In genomic region chr12:8879389-8879788, GRCm38 (mm10) we compare ENCODE assay signal across 23 mouse cellular contexts. TPM values are rescaled to one million over a fixed set of nuclear protein-coding genes. Genes with fewer than 3 reads are reported as not detected.
DNase-seq lines count a peak whose midpoint lies in the region; ATAC-seq and TF ChIP-seq lines count a peak whose summit lies in the region.
"Had no signal": no experiment of that assay in that cellular context is flagged by ENCODE, and none has a peak within 500 bp of the region (broad histone marks: within the 10 kb centered on the region; RNA-seq: fewer than 3 reads in every experiment).

No protein-coding gene starts in this region.

- no peaks in the 10 kb centered on the region for H3K27me3 ChIP-seq in liver, adult 2 months (ENCODE audit: control insufficient read depth, insufficient read depth, low read length)
- H3K27me3 ChIP-seq in liver, embryonic 12.5 days (replicated peaks), result peaks cover 11% of the 10 kb centered on the region
- no peaks in the 10 kb centered on the region for H3K27me3 ChIP-seq in lung, postnatal 0 days (replicated peaks; ENCODE audit: insufficient read depth, low read length)
- H3K27me3 ChIP-seq in limb, embryonic 10.5 days (ENCODE audit: low read depth, poor library complexity, severe bottlenecking), result no peaks in the 10 kb centered on the region
- H3K27me3 ChIP-seq: forebrain, embryonic 15.5 days; heart, embryonic 13.5 days; stomach, embryonic 15.5 days had no signal

- H3K4me2 ChIP-seq in liver, embryonic 12.5 days, result no peak overlapping the region
- H3K4me2 ChIP-seq in lung, postnatal 0 days (replicated peaks; ENCODE audit: low read depth, low read length), result no peak overlapping the region
- H3K4me2 ChIP-seq: forebrain, embryonic 15.5 days; heart, embryonic 13.5 days; hindbrain, embryonic 14.5 days; stomach, embryonic 15.5 days had no signal

- peaks cover 32% of the 10 kb centered on the region for H3K4me1 ChIP-seq in liver, adult 2 months (ENCODE audit: control insufficient read depth, insufficient read depth, low read length)
- H3K4me1 ChIP-seq in liver, embryonic 12.5 days, result peaks cover 2% of the 10 kb centered on the region
- H3K4me1 ChIP-seq in lung, postnatal 0 days (ENCODE audit: insufficient read depth, low read depth, low read length), result peaks cover 7% of the 10 kb centered on the region; the same call in 1 of the 2 replicates
- peaks cover 39% of the 10 kb centered on the region for H3K4me1 ChIP-seq in limb, embryonic 10.5 days
- H3K4me1 ChIP-seq: forebrain, embryonic 15.5 days; stomach, embryonic 15.5 days had no signal

- 66% methylated on average over 6 of the region's 6 CpGs for WGBS in liver, adult 2 months
- 50% methylated on average over 6 of the region's 6 CpGs for WGBS in liver, embryonic 12.5 days (ENCODE audit: insufficient replicate concordance)
- WGBS in lung, postnatal 0 days, result 46% methylated on average over 6 of the region's 6 CpGs
- 64% methylated on average over 6 of the region's 6 CpGs for WGBS in limb, embryonic 10.5 days

- no peaks in the 10 kb centered on the region for H3K79me2 ChIP-seq in liver, adult 2 months (ENCODE audit: control insufficient read depth, insufficient read depth, low read length)

- no peak overlapping the region for H3K4me3 ChIP-seq in liver, adult 2 months (ENCODE audit: insufficient read depth, low read depth, low read length)
- no peak overlapping the region for H3K4me3 ChIP-seq in liver, embryonic 12.5 days
- H3K4me3 ChIP-seq in lung, postnatal 0 days (ENCODE audit: low read depth, low read length), result no peak overlapping the region
- no peak overlapping the region for H3K4me3 ChIP-seq in limb, embryonic 10.5 days
- H3K4me3 ChIP-seq: forebrain, embryonic 15.5 days; heart, embryonic 13.5 days; stomach, embryonic 15.5 days had no signal

- H3K36me3 ChIP-seq in liver, adult 2 months (ENCODE audit: control insufficient read depth, insufficient read depth, low read length), result no peaks in the 10 kb centered on the region
- H3K36me3 ChIP-seq in liver, embryonic 12.5 days, result no peaks in the 10 kb centered on the region
- H3K36me3 ChIP-seq in lung, postnatal 0 days (ENCODE audit: insufficient read depth, low read length), result no peaks in the 10 kb centered on the region
- no peaks in the 10 kb centered on the region for H3K36me3 ChIP-seq in limb, embryonic 10.5 days
- H3K36me3 ChIP-seq: forebrain, embryonic 15.5 days; heart, embryonic 13.5 days; stomach, embryonic 15.5 days had no signal

- 0 out of 2 replicates have a peak overlapping the region, but pooled peaks have one; percentile 14 for H3K27ac ChIP-seq in liver, adult 2 months (replicated peaks; ENCODE audit: insufficient read depth, low read depth, low read length)
- no peak overlapping the region for H3K27ac ChIP-seq in liver, embryonic 12.5 days
- no peak overlapping the region for H3K27ac ChIP-seq in lung, postnatal 0 days (ENCODE audit: low read length)
- peak overlapping the region; percentile 59; the same call in 1 of the 2 replicates for H3K27ac ChIP-seq in limb, embryonic 10.5 days
- H3K27ac ChIP-seq: forebrain, embryonic 15.5 days; heart, embryonic 13.5 days; hindbrain, embryonic 14.5 days; macrophage; stomach, embryonic 15.5 days had no signal

- no peak for ATAC-seq in liver, embryonic 12.5 days
- peak; percentile 56 for ATAC-seq in lung, postnatal 0 days
- ATAC-seq: forebrain, embryonic 15.5 days; inflammation-experienced regulatory T-cells, adult 6 months had no signal

- no peak for TF ChIP-seq POLR2A in liver, adult 2 months (IDR thresholded peaks at IDR 0.05; ENCODE audit: extremely low read depth, insufficient read depth, low read length)
- TF ChIP-seq POLR2A in brain, embryonic 14.5 days (IDR thresholded peaks at IDR 0.05; ENCODE audit: borderline replicate concordance, extremely low read depth, insufficient read depth, insufficient read length, poor library complexity, severe bottlenecking), result no peak

- H3K9ac ChIP-seq in liver, adult 2 months (ENCODE audit: low read depth, low read length), result no peak overlapping the region
- H3K9ac ChIP-seq in liver, embryonic 12.5 days, result no peak overlapping the region
- H3K9ac ChIP-seq in lung, postnatal 0 days (replicated peaks; ENCODE audit: low read depth), result no peak overlapping the region
- H3K9ac ChIP-seq: forebrain, embryonic 15.5 days; heart, embryonic 13.5 days; hindbrain, embryonic 14.5 days; stomach, embryonic 15.5 days had no signal

- TF ChIP-seq EP300 in lung, postnatal 0 days (IDR thresholded peaks at IDR 0.05), result no peak

- peak; percentile 30 for DNase-seq in liver, adult 2 months (ENCODE audit: extremely low read depth, low read depth, low spot score)
- DNase-seq in lung, postnatal 0 days (ENCODE audit: low spot score), result peak; percentile 49
- DNase-seq in lung, postnatal 4 days, result no peak
- no peak for DNase-seq in brain, embryonic 14.5 days (ENCODE audit: low read depth)
- no peak for DNase-seq in limb, embryonic 10.5 days (ENCODE audit: low spot score)
- no peak for DNase-seq in layer of hippocampus, postnatal 25 days (ENCODE audit: extremely low spot score in 1 of 2, low spot score in 1 of 2)
- DNase-seq: adrenal gland, postnatal 10 days; cerebellum, adult 2 months; cerebellum, postnatal 36 days; embryo, embryonic 11 days; gastrocnemius, postnatal 25 days; heart, adult 18-20 months; heart, postnatal 36 days; kidney, postnatal 4 days; thymus, adult 2 months; thymus, postnatal 4 days had no signal

- TF ChIP-seq CTCF in liver, adult 2 months (IDR thresholded peaks at IDR 0.05; ENCODE audit: low read depth, low read length), result peak; percentile 42
- TF ChIP-seq CTCF in lung, postnatal 0 days (IDR thresholded peaks at IDR 0.05), result peak; percentile 65
- peak; percentile 3; the same call in 1 of the 2 replicates for TF ChIP-seq CTCF in brain, embryonic 14.5 days (IDR thresholded peaks at IDR 0.05; ENCODE audit: borderline replicate concordance, extremely low read depth, insufficient read depth, insufficient read length)

- H3K9me3 ChIP-seq in liver, embryonic 12.5 days (replicated peaks), result no peaks in the 10 kb centered on the region
- H3K9me3 ChIP-seq in lung, postnatal 0 days (ENCODE audit: low read length), result no peaks in the 10 kb centered on the region
- no peaks in the 10 kb centered on the region for H3K9me3 ChIP-seq in limb, embryonic 10.5 days (replicated peaks)
- H3K9me3 ChIP-seq: forebrain, embryonic 15.5 days; heart, embryonic 13.5 days; stomach, embryonic 15.5 days had no signal

RNA-seq across cellular contexts. Expression of gene Laptm4a, which starts 42.1 kb away (rescaled TPM):
- total RNA-seq in liver, adult 2 months (2014; rRNA removed), result 197 and 202 TPM in 2 replicates
- 155 TPM in 2 replicates for polyA plus RNA-seq in liver, adult 2 months (2012; rRNA removed)
- 71.0 and 77.9 TPM in 2 replicates for polyA plus RNA-seq in liver, embryonic 12.5 days (2016; fragmentation: Nextera tagmentation; extraction: Ambion mirVana)
- polyA plus RNA-seq in lung, postnatal 0 days (2015; fragmentation: Nextera tagmentation; extraction: Ambion mirVana), result 467 and 484 TPM in 2 replicates
- 253 and 322 TPM in 2 replicates for polyA plus RNA-seq in brain, embryonic 14.5 days (2012; rRNA removed)
- polyA plus RNA-seq in limb, embryonic 10.5 days (2016; fragmentation: Nextera tagmentation; extraction: Ambion mirVana), result 156 and 185 TPM in 2 replicates
- 100 to 1,000 TPM; 222 to 223 TPM for total RNA-seq in layer of hippocampus, postnatal 25 days (2021)

Comparison
In these comparisons a context has a peak if more than half of its experiments do, and no peak if none do; other contexts are left out.
1. DNase-seq: peak in liver, adult 2 months (single experiment) and lung, postnatal 0 days (single experiment); none in lung, postnatal 4 days (0 of 2), brain, embryonic 14.5 days (single experiment), limb, embryonic 10.5 days (single experiment) and layer of hippocampus, postnatal 25 days (0 of 2).
2. H3K27ac ChIP-seq: peak in liver, adult 2 months (single experiment) and limb, embryonic 10.5 days (single experiment); none in liver, embryonic 12.5 days (single experiment) and lung, postnatal 0 days (single experiment).
3. CTCF ChIP-seq: peak in every context shown above with its lines; median percentile 65 in lung, postnatal 0 days; 42 in liver, adult 2 months; 3 in brain, embryonic 14.5 days.